Mouse (Mus musculus) hindlimb bud, embryonic 11.5 days (tissue): ENCODE measurements around the gene Abi2.
"Not testable (repeated sequence)": the region's sequence is repeated elsewhere in the genome, so short reads cannot be mapped to it uniquely, and the experiment has no call there.

ENCODE experiments used
- DNase-seq: peaks from one replicate; pipeline ENCODE4 v3.0.0-alpha.2; 2012; ENCODE audit warnings: low read depth, low spot score; ENCODE audit errors: extremely low spot score

Gene Abi2

DNA sequence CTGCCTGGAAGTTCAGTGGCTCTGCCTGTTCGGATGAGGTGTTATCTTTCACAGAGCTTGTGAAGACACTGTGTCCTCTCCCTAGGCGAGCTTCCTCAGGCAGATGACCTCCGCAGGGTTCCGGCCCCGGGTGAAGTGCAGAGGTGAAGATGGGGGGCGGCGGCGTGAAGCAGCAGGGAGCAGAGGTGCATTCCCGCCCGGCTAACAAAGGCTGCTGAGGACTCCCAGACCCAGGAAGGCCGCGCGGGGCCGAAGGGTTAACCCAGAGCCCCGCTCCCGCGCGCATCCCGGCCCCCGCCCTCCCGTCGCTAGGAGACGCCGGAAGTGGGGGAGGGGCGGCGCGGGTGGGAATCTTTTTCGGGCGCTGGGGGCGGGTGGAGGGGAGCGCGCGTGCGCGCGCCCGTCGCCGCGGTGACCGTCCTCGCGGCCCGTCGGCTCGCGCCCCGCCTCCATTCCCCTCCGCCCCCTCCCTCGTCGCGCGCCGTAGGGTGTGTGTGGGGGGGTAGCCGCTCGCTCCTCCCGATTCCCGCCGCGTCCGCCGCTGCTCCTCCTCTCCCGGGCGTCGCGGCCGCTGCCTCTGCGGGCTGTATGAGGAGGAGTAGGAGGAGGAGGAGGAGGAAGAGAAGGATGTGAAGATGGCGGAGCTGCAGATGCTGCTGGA, at the start of gene Abi2:
TSS of gene Abi2 (plus strand) at position 452 of the 661 bp plus-strand sequence.
- DNase-seq: peak; percentile 52

DNA sequence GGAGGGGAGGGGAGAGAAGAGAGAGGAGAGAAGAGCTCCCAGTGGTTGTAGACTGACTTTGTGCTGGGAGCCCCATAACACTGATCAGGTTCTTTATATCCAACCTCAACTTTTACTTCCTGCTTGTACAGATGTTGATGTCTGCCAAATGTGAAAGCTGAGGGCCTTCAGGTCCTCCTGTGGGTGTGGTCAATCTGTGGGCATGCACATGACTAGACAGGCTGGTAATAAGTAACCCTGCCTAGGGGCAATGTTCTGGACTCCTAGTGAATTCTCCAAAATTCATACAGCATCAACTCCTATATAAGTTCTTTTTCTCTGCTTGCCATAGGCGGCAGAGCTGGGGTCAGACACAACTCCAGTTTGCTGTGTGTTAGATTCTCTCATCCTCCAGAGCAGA, 47.8 kb upstream of the Abi2 start:
- DNase-seq: no peak

DNA sequence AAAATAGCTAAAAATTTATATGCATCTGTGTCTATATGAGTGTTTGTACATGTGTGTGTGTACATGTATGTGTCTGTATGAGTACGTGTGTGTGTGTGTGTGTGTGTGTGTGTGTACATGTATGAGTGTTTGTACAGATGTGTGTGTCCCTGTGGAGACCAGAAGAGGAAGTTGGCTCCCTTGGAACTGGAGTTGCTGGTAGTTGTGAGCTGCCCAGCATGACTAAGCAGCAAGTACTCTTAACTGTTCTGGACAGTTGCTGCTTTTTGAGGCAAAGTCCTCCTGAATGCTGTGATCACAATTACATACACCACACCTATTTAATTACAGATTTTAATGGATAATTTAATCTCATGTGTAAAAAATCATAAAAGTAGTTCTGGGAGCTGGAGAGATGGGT, 32.9 kb upstream of the Abi2 start:
- no peak for DNase-seq

DNA sequence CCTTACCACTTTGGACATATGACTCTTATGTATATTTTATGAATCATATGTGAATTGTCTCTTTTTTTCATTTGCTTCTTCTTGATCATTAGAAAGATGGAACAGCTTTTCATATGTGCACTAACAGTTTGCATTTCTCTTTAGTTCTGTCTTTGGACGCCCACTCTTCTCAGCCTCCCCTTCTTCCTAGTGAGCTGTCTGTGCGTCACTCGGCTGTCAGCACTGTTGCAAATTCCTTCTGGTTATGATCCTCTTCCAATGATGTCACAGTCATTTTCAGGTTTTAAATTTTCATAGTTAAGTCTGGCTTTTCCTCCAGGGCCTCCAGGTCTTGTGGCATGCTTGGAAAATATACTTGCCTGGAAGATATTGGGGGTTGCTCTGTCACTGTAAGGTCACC, 27.5 kb upstream of the Abi2 start:
- DNase-seq: no peak

DNA sequence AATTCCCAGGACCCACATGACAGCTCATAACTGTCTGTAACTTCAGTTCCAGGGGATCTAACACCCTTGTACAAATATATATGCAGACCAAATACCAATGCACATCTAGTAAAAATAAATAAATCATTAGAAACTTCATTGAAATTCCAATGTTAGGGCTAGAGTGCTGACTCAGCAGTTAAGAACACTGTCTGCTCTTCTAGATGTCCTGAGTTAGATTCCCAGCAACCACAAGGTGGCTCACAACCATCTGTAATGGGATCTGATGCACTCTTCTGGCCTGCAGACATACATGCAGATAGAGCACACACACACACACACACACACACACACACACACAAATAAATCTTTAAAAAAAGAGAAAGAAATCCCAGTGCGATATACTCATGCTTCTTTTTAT, 4.6 kb upstream of the Abi2 start:
- DNase-seq: no peak

DNA sequence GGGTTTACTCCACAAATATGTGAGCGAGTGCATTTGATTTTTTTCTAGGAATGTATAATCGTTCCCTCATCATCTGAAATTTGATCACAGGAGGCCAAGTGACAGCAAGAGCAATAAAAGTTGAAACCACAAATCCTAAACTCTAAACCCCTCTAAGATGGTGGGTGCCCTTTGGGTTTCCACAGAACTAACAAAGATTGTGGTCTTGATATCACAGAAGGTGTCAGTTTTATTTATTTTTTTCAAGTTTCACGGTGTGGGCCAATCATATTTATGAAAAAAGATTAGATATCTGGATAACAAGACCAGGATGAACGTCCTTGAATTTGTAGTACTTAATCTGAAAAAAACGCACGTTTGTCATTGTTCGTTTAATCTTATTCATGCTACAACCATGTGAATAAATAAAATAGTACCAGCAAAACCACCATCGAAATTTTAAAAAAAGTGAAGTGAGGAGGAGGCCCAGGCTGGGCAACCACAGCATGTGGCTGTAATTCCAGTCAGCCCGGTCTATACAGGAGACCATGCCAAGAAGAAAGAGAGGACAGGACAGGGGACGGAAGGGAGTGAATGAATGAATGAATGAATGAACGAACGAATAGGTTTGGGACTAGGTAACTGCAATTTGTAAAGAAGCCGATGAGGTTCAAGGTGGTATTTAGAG, 785 bp upstream of the Abi2 start:
- peak; percentile 22 for DNase-seq

DNA sequence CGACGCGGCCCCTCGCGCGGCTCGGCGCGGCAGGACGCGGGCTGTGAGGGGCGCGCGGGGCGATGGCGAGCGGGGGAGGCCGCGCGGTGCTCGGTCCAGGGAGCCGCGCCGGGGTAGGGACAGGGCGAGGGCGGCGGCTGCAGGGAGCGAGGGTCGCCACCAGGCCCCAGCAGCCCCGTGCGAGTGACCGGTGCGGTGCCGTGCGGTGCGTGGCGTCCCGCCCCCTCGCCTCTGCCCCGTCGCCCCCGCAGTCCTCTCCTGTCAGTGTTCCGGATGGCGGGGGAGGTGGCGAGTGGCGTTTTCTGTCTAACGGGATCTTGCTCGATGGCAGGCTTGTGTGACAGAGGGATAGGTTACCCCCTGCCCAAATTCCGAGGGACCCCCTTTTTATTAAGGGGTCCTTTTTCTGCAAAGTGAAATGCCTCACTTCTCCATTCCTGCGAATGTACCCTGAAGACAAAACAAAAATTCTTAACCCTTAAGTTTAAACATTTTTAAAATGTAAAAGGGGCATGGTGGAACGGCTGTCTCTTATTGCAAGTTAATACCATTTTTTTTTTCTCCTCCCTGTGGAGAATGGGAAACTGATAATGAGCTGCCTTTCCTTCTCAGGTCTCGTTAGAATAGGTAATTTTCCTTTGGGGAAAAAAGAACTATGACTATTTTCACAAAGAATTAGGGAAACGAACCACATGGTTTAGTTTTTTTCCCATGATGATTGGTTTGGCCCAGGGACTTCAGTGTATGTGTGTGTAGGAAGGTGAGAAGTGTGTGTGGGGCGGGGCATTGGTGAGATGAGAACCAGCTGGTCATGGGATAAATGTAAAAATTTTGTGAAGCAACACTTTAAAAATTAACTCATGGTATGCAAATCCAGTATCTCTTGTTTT, 754 bp downstream of the Abi2 start:
- no peak for DNase-seq

DNA sequence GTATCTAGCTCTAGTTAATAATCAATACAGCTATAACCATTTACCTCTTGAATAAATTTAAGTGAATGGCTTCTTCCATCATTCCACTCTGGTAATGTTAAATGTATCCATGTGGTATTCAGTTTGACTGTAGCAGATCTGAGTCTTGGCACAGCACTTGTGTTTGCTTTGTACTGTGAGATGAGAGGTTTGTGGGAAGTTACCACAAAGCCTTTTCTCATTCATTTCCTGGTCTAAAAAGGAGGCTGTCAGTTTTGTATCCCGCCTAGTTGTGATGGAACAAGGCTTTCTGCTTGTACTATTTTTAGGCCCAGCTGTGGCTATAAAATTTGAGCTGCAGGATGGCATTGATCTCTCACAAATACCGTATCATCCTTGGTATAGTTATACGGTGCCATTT, 7.3 kb downstream of the Abi2 start:
- no peak for DNase-seq

DNA sequence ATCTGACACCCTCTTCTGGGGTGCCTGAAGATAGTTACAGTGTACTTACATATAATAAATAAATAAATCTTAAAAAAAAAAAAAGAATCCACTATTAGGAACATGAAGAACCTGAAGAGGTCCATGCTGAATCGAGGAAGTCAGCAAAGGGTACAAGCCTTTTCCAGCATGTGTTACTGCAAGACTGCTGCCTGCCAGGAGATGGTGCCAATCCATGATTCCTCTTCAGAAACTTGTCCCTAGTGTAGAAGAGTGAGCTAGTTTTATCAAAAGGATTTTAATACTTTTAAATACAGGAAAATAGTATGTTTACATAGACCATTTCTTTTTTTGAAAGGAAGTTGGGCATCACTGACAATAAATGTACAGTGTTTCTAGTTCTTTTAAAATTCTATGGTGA, 14.5 kb downstream of the Abi2 start:
- no peak for DNase-seq

DNA sequence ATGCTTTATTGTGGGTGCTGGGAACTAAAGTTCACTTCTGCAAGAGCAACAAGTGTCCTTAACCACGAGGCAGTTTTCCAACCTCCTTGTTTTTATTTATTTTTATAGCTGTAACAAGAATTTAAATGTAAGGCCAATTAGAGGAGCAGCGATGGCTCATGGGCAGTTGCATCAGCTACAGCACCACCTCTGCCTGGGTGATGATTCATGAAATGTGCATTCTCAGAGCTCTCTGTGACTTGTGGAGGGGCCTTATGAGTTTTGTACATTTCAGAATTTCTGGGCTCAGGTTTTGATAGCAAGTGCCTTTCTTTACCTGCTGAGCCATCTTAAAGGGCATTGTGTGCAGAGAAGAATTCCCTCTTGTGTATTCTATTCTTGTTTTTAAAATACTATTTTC, 18.9 kb downstream of the Abi2 start:
- no peak for DNase-seq

DNA sequence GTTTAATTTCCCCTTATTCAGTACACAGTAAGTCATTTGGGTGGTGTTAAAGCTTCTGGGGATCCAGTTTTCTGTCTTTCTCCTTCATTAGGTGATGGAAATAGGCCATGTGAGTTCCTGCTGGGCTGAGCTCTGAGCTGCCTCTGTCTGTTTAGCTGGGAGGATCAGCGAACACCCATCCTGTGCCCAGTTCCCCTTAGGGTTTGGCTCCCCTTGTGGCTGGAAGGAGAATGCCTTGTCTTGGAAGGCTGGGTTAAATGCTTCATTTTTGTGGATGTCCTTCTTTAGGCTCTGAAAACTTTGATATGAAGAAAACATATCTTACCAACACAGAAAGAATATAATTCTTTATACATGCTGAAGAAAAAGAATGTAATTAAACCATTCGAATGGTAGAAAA, 19.5 kb downstream of the Abi2 start:
- DNase-seq: no peak

DNA sequence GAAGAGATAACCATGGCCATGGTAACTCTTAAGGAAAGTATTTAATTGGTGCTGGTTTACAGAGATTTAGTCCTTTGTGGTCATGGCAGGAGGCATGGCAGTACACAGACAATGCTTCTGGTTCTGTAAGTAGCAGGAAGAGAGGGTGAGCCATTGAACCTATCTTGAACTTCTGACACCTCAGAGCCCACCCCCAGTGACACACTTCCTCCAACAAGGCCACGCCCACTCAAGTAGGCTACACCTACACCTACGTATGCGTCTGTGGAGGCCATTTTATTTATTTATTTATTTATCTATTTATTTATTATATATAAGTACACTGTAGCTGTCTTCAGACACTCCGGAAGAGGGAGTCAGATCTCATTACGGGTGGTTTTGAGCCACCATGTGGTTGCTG, 22.1 kb downstream of the Abi2 start:
- DNase-seq: no peak

DNA sequence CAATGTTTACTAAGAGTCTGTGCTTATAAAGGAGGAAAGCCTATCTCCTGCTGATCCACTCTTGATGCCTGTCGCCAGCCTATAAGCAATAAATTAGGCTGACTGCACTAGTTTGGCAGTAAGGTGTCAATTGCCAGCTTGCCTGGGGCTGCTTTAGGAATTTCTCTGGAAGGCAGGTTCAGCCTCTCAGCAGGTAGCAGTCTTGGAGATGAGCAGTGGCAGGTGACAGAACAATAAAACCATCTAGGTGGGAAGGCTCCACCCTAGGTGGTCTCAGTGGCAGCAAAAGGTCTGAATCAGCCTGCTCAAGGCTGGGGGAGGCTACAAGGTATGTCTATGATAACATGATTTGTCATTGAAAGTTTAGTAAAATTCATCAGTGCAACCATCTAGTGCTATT, 23.1 kb downstream of the Abi2 start:
- no peak for DNase-seq

DNA sequence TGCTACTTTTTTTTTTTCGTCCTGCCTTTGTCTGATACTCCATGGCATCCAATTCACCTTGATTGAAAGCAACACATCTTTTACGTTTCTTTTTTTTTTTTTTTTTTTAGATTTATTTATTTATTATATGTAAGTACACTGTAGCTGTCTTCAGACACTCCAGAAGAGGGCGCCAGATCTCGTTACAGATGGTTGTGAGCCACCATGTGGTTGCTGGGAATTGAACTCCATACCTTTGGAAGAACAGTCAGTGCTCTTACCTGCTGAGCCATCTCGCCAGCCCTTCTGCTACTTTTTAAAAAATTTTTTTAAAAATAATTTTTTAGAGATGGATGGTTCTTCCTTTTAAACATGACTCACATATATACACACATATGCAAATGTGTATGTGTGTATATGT, 32.0 kb downstream of the Abi2 start:
- not testable (repeated sequence) for DNase-seq

DNA sequence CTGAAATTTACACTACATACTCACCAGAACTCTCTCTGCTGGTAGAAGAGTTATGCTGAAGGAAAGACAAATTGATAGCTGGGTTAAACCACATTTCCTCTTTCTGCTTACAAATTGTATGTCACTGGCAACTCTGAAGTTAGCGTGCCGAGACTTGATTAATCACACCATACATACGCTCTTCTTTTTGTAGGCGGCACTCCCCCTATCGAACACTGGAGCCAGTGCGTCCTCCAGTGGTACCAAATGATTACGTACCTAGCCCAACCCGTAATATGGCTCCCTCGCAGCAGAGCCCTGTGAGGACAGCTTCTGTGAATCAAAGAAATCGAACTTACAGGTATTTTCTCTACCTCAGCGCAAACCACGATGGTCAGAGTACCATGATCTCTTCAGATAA, 37.6 kb downstream of the Abi2 start:
- no peak for DNase-seq

DNA sequence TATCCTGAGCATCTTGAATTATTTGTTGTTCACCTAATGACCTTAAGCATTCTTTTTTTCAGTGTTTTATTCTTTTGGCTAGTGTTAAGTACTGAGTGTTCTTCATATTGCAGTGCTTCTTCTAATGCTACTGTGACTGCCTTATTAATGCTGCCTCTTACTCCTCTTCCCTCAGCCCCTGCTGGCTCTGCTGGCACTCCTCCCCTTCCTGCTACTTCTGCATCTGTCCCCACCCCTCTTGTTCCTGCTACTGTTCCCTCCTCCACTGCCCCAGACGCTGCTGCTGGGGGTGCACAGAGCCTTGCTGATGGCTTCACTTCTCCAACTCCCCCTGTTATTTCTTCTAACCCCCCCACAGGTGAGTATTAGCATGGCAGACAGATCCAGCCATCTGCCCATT, 40.5 kb downstream of the Abi2 start:
- no peak for DNase-seq

DNA sequence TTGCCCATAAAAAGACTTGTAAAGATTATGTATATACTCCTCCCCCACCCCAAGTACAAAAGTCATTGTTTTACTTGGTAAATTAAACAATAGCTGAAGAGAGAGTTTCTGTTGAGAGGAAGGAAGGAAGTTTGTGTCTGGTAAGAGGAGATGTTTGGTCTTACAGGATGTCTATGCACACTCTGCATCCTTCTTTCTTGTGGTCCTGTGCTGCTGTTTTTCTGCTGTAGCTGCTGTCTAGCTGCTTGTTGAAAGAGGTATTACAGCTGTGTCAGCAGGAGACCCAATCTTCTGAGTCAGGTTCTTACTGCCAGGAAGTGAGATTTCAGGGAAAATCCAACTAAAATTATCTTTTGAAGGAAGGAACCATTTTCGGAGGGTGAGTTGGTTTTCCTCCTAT, 51.2 kb downstream of the Abi2 start:
- DNase-seq: no peak

DNA sequence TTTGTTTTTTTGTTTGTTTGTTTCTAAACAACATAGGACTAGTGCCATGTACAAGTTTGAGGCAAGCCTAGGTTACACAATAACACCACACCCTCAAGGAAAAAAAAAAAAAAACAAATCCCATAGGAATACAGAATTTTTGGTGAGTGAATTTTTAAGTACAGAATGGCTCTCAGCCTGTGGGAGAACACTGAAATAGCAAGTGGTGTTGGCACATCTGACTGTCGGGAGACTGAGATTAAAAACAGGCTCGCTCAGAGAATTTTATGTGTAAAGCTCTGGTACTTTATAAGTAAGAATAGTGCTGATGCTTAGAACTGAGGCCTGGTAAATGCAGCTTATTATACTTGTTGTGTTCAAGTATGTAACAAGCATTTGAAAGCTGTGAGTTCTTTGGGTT, 60.1 kb downstream of the Abi2 start:
- DNase-seq: no peak

DNA sequence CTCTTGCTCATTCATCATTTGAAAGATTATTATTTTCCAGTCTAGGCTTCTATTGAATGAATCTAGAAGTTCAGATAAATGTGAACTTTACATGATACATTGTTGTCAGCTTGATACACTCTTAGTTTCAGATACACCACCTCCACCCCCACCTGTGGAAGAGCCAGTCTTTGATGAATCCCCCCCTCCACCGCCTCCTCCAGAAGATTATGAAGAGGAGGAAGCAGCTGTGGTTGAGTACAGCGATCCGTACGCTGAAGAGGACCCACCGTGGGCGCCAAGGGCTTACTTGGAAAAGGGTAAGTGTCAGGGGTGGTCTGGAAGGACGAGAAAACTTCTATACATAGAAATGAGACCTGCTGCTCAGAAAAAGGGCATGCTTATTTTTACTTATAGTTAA, 61.1 kb downstream of the Abi2 start:
- DNase-seq: no peak

DNA sequence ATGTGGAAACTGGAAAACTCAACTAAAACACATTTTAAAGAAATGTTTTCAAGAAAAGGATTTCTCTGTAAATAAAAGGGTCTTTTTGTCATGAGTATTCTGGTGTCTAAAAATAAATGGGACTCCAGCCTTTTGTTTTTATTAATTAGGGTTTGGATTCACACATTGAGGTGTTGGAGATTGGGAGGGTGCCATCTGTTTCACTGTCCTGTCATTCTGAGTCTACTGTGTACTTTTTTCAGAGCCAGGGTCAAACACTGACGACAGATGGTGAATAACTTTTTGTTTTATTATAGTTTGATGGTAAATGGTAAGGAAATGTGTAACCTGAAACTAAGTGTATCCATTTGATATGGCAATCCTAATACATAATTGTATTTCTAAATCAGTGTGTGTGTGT, 72.1 kb downstream of the Abi2 start:
- no peak for DNase-seq

DNA sequence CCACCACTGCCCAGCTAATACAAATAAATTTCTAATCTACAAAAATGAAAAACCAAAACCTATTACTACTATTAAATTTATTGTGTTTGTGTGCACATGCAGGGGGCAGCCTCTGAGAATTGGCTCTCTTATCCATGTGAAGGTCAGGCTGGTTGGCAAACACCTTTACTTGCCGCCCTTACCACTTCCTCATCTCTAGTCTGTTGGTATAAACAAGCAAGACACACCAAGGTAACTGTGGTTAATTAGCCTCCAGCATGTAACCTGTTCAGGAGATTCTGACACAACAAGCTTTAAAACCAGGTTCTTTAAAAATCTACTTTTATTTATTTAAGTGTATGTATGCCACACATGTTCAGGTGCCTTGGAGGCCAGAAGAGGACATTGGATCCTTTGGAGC, 73.5 kb downstream of the Abi2 start:
- DNase-seq: no peak

DNA sequence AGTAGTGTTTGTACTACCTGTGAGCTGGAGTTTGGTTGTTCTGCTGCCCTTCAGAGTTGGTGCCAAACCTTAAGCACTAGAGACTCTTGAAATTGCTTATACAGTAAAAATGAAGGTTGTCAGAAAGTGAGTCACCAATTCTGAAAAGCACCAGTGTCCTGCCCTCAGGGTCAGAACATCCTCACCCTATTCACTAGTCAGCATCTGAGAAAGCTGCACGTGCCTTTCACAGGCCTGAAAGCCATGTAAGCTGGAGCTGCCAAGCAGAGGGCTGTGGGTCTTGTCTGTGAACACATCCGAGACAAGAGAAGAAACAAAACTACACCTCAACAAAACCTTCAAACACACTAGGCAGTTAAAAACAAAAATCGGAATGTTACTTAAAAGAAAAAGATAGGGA, 76.2 kb downstream of the Abi2 start:
- no peak for DNase-seq
